Mouse (Mus musculus): ENCODE results near the gene Snai3.

The Snai3 gene

GRCm38 (mm10) chr8:122460524-122461472 is at the start of gene Snai3:
TSS of gene Snai3 (minus strand) at chr8:122460733.
- no peak for DNase-seq (ENCODE audit: low spot score in 2 of 2)

DNA sequence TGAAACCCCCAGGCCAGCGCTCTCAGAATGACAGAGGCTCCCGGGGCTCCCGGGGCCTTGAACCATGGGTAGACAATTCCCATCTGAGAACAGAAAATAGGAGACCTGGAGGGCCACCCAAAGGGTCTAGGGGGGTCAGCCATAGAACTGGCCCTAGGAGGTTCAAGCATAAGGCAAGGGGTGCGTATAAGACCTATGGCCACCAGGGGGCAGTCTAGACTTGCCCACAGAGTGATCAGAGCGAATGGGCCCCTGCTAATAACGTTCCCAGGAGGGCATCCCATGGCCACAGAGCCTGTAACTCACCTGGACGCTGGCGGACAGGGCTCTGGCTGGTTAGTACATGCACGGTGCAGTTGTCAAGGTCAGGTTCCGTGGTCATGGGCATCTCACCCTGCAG is 40.3 kb upstream of the Snai3 start:
- peak; percentile 72 to 73 for DNase-seq (ENCODE audit: low spot score in 2 of 2)

GRCm38 (mm10) chr8:122497912-122498311 is 37.4 kb upstream of the Snai3 start:
- no peak for DNase-seq (ENCODE audit: low spot score in 2 of 2)

GRCm38 (mm10) chr8:122497016-122497734 is 36.6 kb upstream of the Snai3 start:
- DNase-seq (ENCODE audit: low spot score in 2 of 2): no peak

DNA sequence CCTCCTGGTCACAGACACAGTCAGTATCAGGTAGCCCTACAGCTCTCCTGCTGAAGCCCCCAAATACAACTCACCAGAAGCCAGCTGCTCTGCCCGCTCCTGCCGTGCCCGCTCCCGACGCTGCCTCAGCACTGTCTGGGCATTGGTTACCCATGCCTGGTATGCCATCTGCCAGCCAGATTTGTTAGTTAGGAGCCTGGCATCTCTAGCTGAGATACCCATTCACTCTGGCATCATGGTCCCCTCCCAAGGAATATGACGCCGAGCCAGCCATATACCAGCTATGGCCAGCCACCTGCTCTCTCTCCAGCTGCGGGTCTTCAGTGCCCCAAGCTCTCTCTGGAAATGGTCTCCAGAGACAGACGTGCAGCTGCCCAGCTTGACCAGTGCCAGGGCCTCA is 27.9 kb upstream of the Snai3 start:
- DNase-seq (ENCODE audit: low spot score in 2 of 2): no peak

DNA sequence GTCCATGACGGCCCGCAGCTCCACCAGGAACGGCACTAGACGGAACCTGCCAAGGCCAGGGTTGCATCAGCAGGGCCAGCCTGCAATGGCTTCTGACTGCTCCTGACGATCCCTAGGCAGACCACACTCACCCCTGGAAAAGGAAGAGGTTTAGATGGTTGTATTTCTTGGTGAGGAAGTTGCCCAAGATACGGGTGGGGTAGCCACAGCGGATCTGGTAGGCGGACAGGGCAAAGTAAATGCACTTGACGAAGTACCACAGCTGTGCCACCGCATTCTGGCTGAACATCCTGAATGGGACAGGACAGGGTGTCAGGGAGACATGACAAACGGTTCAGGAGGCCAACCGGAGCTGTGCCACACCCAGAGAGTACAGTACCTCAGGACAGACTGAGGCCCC is 24.3 kb upstream of the Snai3 start:
- DNase-seq (ENCODE audit: low spot score in 2 of 2): no peak

- no peak for DNase-seq (ENCODE audit: low spot score in 2 of 2)
Observed at GRCm38 (mm10) chr8:122483877-122484276, 23.3 kb upstream of the Snai3 start.

DNA sequence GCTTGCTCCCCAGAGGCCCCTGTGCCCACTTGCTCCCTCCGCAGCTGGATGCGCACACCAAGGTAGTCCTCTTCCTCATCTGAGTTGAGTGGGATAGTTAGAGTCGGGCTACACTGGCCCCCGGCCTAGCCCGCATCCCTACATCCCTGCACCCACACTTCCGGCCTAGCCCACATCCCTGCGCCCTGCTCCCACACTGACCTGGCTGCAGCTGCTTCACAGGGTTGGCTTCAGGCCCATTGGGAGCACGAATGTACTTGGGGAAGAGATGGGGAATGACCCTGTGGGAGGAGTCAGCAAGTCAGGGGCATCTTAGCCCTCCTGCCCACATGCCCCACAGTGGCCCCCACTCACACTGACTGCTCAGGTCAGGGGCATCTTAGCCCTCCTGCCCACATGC is 21.9 kb upstream of the Snai3 start:
- DNase-seq (ENCODE audit: low spot score in 2 of 2): no peak

DNA sequence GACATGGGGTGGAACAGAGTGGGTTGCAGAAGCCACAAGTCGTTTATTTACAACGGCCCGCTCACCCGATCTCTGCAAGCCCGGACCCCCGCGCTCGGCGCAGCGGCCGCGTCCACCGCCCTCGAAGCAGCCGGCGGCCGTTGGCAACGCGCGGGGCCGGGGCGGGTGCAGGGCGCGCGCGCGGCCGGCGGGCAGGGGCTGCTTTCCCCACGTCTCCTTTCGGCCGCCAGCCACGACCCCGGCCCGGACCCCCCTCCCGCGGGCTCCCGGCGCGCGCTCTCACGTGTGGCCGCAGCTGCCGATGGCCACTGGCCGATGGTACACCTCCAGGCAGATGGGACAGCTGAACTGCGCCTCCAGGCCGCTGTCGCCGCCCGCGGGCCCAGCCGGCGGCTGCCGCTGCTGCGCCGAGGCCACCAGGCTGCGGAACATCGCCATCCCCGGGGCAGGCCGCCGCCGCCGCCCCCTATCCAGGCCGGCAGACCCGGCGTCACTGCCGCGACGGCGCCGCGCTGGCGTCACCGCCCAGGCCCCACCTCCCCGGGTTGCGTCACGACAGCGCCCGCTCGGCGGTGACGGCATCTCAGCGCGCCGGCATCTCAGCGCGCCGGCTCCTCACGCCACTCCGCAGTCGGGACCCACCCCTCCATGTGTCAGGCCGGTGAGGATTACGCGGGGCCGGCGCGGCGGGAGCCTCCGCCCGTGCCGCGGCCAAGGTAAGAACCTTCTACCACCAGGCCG is 15.2 kb upstream of the Snai3 start, which contains the start of the genes Rnf166 and Ctu2:
Gene Rnf166 (minus strand): TSS at position 485 of the 741 bp plus-strand sequence.
Gene Ctu2 (plus strand): TSS at position 564 of the 741 bp plus-strand sequence.
- peak; percentile 90 to 92 for DNase-seq (ENCODE audit: low spot score in 2 of 2)

DNA sequence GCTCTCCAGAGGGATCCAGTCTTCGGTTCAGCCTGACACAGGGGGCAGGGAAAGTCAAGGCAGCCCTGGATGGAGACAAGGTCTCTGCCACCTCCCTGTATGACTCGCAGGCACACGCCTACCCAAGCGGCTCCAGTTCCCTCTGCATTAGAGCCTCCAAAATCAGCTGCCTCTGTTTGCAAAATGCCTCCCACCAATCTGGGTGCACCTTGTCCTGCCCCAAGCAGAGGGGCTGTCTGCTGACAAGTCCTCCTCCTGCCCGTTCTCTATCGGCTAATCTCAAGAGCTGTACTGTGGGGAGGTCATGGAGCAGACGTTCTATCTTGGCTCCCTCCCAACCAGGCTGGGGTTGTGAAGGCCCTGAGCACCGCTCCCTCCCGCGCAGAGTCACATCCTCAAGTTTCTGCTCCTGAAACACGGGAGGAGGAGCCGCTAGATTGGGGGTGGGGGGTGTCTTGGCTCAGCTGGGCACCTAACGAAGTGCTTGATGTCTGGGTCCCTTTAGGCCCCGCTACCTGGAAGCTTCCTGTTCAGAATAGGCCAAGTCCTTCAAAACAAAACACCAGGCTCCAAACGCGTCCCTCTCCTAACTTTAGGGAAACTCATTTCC is 14.5 kb upstream of the Snai3 start:
- peak in 1 of 2 experiments; percentile 46 for DNase-seq (ENCODE audit: low spot score in 2 of 2)

DNA sequence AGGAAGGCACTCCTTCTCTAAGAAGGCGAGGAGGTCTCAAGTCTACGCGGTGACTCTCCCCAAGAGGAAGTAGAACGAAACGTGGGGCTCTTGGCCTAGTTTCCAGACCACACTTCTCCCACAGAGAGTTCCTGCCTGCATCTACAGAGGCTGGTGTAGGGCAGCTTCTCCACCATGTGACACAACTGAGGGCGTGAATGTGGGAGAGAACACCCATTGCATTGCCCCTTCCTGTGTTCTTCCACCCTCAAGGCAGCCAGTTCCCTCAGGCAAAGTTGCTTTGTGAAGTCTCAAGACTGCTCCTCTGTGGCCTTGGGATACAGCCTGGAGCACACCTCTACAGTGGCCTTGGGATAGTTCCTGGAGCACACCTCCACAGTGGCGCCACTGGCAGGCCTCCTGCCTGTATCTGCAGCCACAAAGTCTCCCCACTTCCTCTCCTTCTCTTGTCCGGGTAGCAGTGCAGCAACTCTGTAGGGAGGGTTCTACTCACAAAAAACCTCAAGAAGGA is 13.4 kb upstream of the Snai3 start:
- DNase-seq (ENCODE audit: low spot score in 2 of 2): no peak

DNA sequence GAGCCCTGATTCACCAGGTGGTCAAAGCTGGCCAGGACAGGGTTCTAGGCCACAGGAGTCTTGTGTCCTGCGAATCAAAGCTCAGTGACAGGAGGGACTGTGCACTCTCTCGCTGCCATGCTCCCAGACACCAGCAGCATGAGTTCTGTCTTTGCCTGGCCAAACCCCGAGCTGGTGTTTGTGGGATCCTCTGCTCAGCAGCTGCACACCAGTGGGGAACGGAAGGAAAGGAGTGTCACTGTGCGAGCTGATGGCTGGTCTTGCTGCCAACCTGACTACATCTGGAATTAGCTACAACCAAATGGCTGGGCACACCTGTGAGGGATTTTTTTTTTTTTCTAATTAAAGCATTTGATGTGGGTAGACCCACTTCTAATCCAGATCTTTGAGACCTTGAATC is 10.2 kb upstream of the Snai3 start:
- no peak for DNase-seq (ENCODE audit: low spot score in 2 of 2)

DNA sequence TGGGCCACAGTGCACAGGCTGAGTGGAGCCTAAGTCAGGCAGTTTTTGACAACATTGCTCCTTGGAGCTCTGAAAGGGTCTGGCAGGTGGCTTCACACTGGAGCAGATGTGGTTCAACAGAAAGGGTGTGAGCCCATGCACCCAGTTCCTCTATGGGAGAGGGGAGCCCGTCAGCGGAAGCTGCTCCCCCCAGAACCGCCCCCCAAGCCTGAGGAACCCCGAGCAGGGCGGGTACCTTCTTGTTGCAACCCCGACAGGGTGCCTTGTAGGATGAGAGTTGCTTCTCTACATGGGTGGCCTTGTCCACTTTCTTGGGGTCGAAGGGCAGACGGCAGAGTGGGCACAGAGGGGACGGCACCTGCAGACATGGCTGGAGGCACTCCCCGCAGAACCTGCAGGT is 9.4 kb upstream of the Snai3 start:
- DNase-seq (ENCODE audit: low spot score in 2 of 2): no peak

DNA sequence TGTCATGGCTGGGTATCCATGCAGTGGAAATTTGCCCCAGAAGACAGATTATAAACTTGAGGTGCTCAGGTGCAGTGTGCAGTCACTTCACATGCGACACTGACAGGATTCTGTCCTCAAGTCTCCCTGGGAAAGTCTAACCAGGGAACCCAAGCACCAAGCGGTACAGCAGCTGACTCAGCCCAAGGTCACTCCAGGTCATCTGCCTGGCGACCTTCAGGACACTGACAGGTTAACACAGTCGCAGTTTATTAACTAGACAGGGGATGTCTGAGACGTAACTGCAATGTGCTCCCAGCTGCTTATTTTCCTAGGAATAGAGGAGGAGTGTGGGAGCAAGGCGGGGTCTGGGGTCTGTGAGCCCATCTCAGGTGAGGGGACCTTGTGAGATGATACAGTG is 8.9 kb upstream of the Snai3 start:
- DNase-seq (ENCODE audit: low spot score in 2 of 2): no peak

DNA sequence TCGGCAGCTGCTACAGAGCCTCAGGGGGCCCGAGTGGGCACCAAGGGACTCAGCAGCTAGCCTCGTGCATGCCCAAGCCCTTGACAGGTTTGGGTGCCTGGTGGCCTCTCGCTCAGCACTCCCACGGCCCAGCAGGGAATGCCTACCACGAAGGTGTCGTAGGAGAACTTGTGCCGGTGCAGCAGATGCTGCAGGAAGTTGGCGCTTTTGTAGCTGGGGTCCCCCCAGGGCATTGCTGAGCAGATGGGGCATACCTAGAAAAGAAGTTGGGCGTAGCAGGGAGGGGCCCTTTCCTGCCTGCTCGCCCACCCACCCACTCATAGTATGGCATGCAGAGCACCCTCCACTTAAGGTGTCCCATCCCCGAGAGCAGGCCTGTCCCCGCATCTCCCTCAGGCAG is 7.3 kb upstream of the Snai3 start:
- DNase-seq (ENCODE audit: low spot score in 2 of 2): no peak

DNA sequence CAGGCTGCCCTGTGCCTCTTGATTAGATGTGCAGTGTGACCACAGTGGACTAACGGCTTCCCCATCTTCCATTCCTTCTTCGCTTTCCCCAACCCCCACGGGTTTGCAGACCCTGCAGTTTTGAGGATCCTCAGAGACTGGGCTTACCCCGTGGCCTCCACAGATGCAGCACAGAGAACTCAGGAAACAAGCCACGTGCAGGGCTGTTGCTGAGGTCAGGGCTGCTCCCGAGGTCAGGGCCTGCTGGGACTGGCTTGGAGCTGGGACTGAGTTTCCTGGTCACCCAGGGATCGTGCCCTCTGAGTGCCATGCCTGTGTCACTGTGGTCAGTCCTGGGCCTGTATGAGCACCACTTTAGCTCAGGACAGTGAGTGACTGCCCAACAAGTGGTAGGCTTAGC is 4.5 kb upstream of the Snai3 start:
- DNase-seq (ENCODE audit: low spot score in 2 of 2): no peak

DNA sequence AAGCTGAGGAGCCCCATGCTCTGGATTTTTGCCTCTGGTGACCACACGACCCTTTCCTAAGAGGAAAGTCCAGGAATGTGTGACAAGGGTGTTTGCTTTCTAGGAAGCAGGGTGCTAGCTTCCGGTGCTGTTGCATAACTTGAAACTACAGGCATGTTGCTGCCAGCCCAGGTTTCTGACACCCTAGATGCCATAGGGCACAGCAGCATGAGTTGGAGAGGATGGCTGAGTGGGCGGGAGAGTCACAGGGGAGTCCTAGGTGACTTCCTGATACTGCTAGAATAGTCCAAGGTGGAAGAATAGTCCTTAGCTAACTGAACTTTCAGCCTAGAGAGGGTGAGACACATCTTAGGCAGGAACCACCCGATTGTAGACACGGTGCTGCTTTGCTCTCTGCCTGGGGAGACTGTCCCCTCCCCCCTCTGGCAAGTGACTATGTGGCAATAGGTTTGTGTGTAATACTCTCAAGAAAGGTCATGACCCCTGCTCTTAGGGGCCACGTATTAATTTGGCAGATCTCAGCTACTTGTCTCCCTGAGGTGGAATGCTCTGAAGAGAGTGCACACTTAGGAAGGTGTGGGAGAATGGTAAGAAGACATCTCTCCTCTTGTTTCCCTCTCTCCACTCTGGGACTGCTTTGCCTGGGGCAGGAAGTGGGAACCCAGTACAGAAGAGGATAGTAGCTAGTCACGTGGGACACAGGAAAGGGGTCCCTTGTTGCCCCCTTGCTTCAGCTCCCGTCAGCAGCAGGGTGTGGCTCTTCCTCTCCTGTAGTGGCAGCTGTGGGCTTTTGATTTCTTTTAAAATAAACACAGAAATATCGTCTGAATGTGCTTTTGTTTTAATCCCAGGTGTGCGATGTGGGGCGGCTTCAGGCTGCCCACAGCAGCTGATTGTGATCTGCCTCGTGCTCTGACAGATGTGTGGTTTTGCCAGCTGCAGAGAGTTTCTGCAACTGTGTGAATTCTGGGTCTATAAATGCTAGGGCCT is 3.4 kb upstream of the Snai3 start:
- no peak for DNase-seq (ENCODE audit: low spot score in 2 of 2)

DNA sequence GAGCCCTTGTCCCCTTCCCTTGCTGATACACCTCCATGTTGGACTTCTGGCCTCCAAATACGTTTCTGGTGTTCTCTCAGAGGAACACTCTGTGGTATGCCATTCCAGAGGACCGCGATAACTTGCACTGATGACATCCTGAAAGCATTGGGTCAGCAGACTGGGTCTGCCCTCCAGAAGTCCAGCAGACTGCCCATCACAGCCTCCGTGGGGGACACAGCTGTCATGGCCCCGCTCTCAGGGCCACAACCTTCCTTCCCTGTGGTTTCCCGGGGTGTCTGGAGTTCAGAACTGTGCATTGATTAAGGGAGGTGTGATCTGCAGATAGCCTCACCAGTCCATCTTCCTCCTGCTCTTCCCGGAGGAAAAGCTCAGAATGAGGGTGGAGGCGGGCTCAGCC is 2.0 kb upstream of the Snai3 start:
- DNase-seq (ENCODE audit: low spot score in 2 of 2): no peak

GRCm38 (mm10) chr8:122461473-122462148 is 1.1 kb upstream of the Snai3 start:
- DNase-seq (ENCODE audit: low spot score in 2 of 2): peak; percentile 77 to 87

- DNase-seq (ENCODE audit: low spot score in 2 of 2): no peak
Observed at GRCm38 (mm10) chr8:122459990-122460389, 543 bp downstream of the Snai3 start.

Measured in frontal cortex, postnatal 36 days (tissue).